Mouse (Mus musculus): ENCODE data around the gene Arhgef7.
A peak's percentile ranks its signal among the peaks of the same experiment; 100 is the strongest.

Arhgef7 gene

GRCm38 (mm10) chr8:11797128-11797527 lies 69.6 kb downstream of the Arhgef7 start:
- DNase-seq (ENCODE audit: low read depth, low spot score), result no peak

- DNase-seq (ENCODE audit: low read depth, low spot score), result no peak
These were observed 70.4 kb downstream of the Arhgef7 start for GRCm38 (mm10) chr8:11797729-11798479.

GRCm38 (mm10) chr8:11798480-11798867 lies 71.0 kb downstream of the Arhgef7 start:
- DNase-seq (ENCODE audit: low read depth, low spot score), result no peak

- DNase-seq (ENCODE audit: low read depth, low spot score), result no peak
These were observed 71.6 kb downstream of the Arhgef7 start for GRCm38 (mm10) chr8:11799098-11799497.

- no peak for DNase-seq (ENCODE audit: low read depth, low spot score)
These were observed 73.0 kb downstream of the Arhgef7 start for GRCm38 (mm10) chr8:11800481-11800880.

- no peak for DNase-seq (ENCODE audit: low read depth, low spot score)
These were observed 74.0 kb downstream of the Arhgef7 start for GRCm38 (mm10) chr8:11801571-11801970.

GRCm38 (mm10) chr8:11804914-11805313 lies 77.4 kb downstream of the Arhgef7 start:
- DNase-seq (ENCODE audit: low read depth, low spot score), result no peak

GRCm38 (mm10) chr8:11806252-11806651 lies 78.7 kb downstream of the Arhgef7 start:
- no peak for DNase-seq (ENCODE audit: low read depth, low spot score)

- DNase-seq (ENCODE audit: low read depth, low spot score), result no peak
These were observed 79.8 kb downstream of the Arhgef7 start for GRCm38 (mm10) chr8:11807361-11807760.

- DNase-seq (ENCODE audit: low read depth, low spot score), result no peak
These were observed 80.5 kb downstream of the Arhgef7 start for GRCm38 (mm10) chr8:11808047-11808446.

GRCm38 (mm10) chr8:11810426-11810825 lies 82.9 kb downstream of the Arhgef7 start:
- no peak for DNase-seq (ENCODE audit: low read depth, low spot score)

GRCm38 (mm10) chr8:11813801-11814200 lies 86.3 kb downstream of the Arhgef7 start:
- DNase-seq (ENCODE audit: low read depth, low spot score), result no peak

- no peak for DNase-seq (ENCODE audit: low read depth, low spot score)
These were observed 87.7 kb downstream of the Arhgef7 start for GRCm38 (mm10) chr8:11815206-11815605.

GRCm38 (mm10) chr8:11820136-11820535 lies 92.6 kb downstream of the Arhgef7 start:
- no peak for DNase-seq (ENCODE audit: low read depth, low spot score)

GRCm38 (mm10) chr8:11820568-11820967 lies 93.0 kb downstream of the Arhgef7 start:
- peak; percentile 19 for DNase-seq (ENCODE audit: low read depth, low spot score)

GRCm38 (mm10) chr8:11821451-11822206 lies 94.1 kb downstream of the Arhgef7 start:
- DNase-seq (ENCODE audit: low read depth, low spot score), result peak; percentile 64

GRCm38 (mm10) chr8:11822550-11823060 lies 95.1 kb downstream of the Arhgef7 start:
- no peak for DNase-seq (ENCODE audit: low read depth, low spot score)

- no peak for DNase-seq (ENCODE audit: low read depth, low spot score)
These were observed 98.2 kb downstream of the Arhgef7 start for GRCm38 (mm10) chr8:11825756-11826155.

- DNase-seq (ENCODE audit: low read depth, low spot score), result no peak
These were observed 99.8 kb downstream of the Arhgef7 start for GRCm38 (mm10) chr8:11827312-11827711.

GRCm38 (mm10) chr8:11830214-11831046 lies 102.9 kb downstream of the Arhgef7 start:
- DNase-seq (ENCODE audit: low read depth, low spot score), result no peak

- no peak for DNase-seq (ENCODE audit: low read depth, low spot score)
These were observed 103.7 kb downstream of the Arhgef7 start for GRCm38 (mm10) chr8:11831174-11831573.

- DNase-seq (ENCODE audit: low read depth, low spot score), result no peak
These were observed 104.4 kb downstream of the Arhgef7 start for GRCm38 (mm10) chr8:11831939-11832338.

Measured in A20 (cell line).